Mouse (Mus musculus) forebrain, embryonic 11.5 days (tissue): ENCODE data around the gene Grb10. TPM values are rescaled to one million over a fixed set of nuclear protein-coding genes. Genes with fewer than 3 reads are reported as not detected.
A peak's percentile ranks its signal among the peaks of the same experiment; 100 is the strongest.

ENCODE experiments used
- ATAC-seq: fragments of 200-750 bp; cut with Nextera tagmentation; replicated peaks from 2 replicates; pipeline ENCODE4 v1.8.0; 2017; ENCODE audit warnings: moderate TSS enrichment; ENCODE audit not compliant: low FRiP score
- DNase-seq: peaks from one replicate; pipeline ENCODE4 v3.0.0-alpha.2; 2017; ENCODE audit warnings: low spot score
- H3K27ac ChIP-seq: fragments of 300-500 bp; sonication (generic); 2 replicates; pipeline ENCODE4 v1.5.1; 2014; ENCODE audit warnings: low read depth, low read length
- H3K27me3 ChIP-seq: fragments of 300-500 bp; sonication (generic); 2 replicates; pipeline ENCODE4 v1.6.1; 2014; ENCODE audit warnings: mild to moderate bottlenecking, low read length, mixed read lengths; ENCODE audit not compliant: control insufficient read depth, insufficient read depth
- H3K36me3 ChIP-seq: fragments of 300-500 bp; sonication (generic); 2 replicates; pipeline ENCODE4 v1.6.1; 2014; ENCODE audit warnings: mild to moderate bottlenecking, low read length, moderate library complexity, mixed read lengths; ENCODE audit not compliant: control insufficient read depth, insufficient read depth
- H3K4me1 ChIP-seq: fragments of 300-500 bp; sonication (generic); replicated peaks from 2 replicates; pipeline ENCODE4 v1.6.1; 2014; ENCODE audit warnings: low read length, mixed read lengths; ENCODE audit not compliant: control insufficient read depth, insufficient read depth
- H3K4me2 ChIP-seq: fragments of 300-500 bp; sonication (generic); 2 replicates; pipeline ENCODE4 v1.6.1; 2014; ENCODE audit warnings: low read depth, mild to moderate bottlenecking, low read length, moderate library complexity, mixed read lengths; ENCODE audit not compliant: severe bottlenecking
- H3K4me3 ChIP-seq: fragments of 300-500 bp; sonication (generic); 2 replicates; pipeline ENCODE4 v1.5.1; 2014; ENCODE audit warnings: low read depth, low read length
- H3K9ac ChIP-seq: fragments of 300-500 bp; sonication (generic); 2 replicates; pipeline ENCODE4 v1.6.1; 2014; ENCODE audit warnings: low read length
- H3K9me3 ChIP-seq: fragments of 300-500 bp; sonication (generic); 2 replicates; pipeline ENCODE4 v1.6.1; 2016; ENCODE audit warnings: low read length, mixed read lengths; ENCODE audit not compliant: control insufficient read depth
- WGBS: fragments of 180-500 bp; shearing (Covaris S2); extraction: QIAGEN DNeasy Blood & Tissue Kit; methylation state at CpG from one replicate; pipeline ENCODE4 v1.1.7; 2014; 5-methylcytosine and 5-hydroxymethylcytosine counted together
- polyA plus RNA-seq: library from polyadenylated mRNA; unstranded; fragments of >200 nt; fragmentation: Nextera tagmentation; extraction: Ambion mirVana; gene quantifications from 2 replicates; pipeline ENCODE4 v1.2.1, GENCODE M21; 2014

Gene Grb10
- polyA plus RNA-seq, 1 experiment from 2014 or later: 158 TPM

DNA sequence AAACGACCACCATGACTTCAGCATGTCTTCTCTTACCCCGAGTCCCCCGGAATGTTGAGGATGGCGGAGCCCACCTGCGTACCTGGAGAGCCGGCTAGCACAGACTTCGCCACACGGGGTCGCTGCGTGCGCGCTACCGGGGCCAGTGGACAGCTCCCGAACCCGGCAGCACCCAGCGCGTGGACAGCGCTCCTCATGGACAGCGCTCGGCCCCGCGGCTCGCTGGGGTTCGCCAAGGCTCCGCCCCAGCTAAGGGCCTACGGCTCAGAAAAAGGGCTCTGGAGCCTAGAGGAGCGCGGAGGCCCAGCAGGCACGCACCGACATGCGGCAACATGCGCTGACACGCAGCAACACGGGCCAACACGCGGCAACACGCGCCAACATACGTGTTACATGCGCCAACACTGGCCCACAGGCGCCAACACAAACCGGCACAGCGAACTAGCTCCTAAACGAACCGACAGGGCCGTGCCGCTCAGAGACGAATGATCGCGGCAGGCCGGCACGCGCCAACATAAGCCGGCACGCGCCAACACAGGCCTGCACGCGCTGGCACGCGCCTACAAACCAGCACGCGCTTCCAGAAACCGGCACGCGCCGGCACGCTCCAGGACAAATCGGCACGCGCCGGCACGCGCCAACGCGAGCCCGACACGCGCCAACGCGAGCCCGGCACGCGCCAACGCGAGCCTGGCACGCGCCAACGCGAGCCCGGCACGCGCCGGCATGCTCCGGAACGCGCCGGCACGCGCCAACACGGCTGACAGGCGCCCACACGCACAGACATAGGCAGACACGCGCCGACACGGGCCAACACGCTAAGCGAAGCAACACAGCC, 12.5 kb downstream of the Grb10 start:
- Histone ChIP-seq H3K27ac (no peak overlapping the region), H3K9me3 (peaks cover 23% of the 10 kb centered on the region), H3K36me3 (peaks cover 9% of the 10 kb centered on the region; the same call in 1 of the 2 replicates), H3K4me1 (no peaks in the 10 kb centered on the region; the same call in 1 of the 2 replicates), H3K27me3 (peaks cover 87% of the 10 kb centered on the region), H3K4me3 (peak overlapping the region; percentile 18), H3K4me2 (peak overlapping the region; percentile 44), H3K9ac (no peak overlapping the region)
- peak; percentile 89 for ATAC-seq
- DNase-seq: peak; percentile 86
- WGBS: 65% methylated on average over 108 of the region's 108 CpGs

GRCm38 (mm10) chr11:12025392-12025755, 13.1 kb downstream of the Grb10 start:
- H3K27ac ChIP-seq: no peak overlapping the region
- peaks cover 9% of the 10 kb centered on the region; the same call in 1 of the 2 replicates for H3K36me3 ChIP-seq
- peak; percentile 60 for ATAC-seq
- no peak for DNase-seq
- H3K27me3 ChIP-seq: peaks cover 88% of the 10 kb centered on the region
- peaks cover 23% of the 10 kb centered on the region for H3K9me3 ChIP-seq
- no peak overlapping the region for H3K9ac ChIP-seq
- peak overlapping the region; percentile 44; the same call in 1 of the 2 replicates for H3K4me2 ChIP-seq
- H3K4me1 ChIP-seq: no peaks in the 10 kb centered on the region; the same call in 1 of the 2 replicates
- no peak overlapping the region for H3K4me3 ChIP-seq
- WGBS: 61% methylated on average over 32 of the region's 32 CpGs

DNA sequence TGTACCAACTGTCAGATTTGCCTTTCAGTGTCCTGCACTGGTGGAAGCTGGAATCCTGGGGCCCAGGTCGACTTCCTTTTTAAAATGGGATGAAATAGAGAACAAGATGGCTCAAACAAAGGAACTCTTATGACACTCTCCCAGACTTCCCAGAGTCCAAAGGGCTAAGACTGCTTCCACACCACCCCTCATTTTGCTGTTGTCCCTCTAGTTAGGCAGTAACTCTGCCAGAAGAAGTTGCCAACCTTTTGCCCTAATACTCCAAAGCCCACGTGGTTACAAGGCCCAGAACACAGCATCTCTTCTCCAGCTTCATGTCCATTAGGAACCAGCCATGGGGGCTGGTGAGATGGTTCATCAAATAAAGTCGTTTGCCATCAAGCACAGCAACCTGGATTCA, 15.4 kb downstream of the Grb10 start:
- Histone ChIP-seq H3K9ac (no peak overlapping the region), H3K27me3 (peaks cover 76% of the 10 kb centered on the region), H3K4me1 (no peaks in the 10 kb centered on the region; the same call in 1 of the 2 replicates), H3K36me3 (peaks cover 9% of the 10 kb centered on the region; the same call in 1 of the 2 replicates), H3K4me3 (no peak overlapping the region), H3K27ac (no peak overlapping the region), H3K4me2 (no peak overlapping the region), H3K9me3 (peaks cover 22% of the 10 kb centered on the region)
- ATAC-seq (no peak), DNase-seq (no peak)
- WGBS: 66% methylated on average over 3 of the region's 3 CpGs

DNA sequence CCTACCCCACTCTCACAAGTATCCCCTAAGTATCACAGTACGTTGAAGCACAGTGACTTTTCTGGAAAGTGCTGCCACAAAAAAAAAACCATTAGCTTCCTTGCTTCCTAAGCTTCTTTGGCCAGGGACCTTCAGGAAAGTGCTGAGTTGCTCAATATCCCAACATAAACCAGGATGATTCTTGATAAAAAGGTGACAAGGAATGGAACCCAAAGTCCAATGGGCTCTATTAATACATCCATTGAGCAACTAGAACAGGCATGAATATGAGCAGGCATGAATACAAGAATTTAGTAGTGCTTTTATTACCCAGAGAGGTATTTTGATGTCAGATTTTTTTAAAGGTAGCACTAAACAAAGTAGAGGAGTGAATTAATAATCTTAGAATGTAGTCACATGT, 18.8 kb downstream of the Grb10 start:
- Histone ChIP-seq H3K4me3 (no peak overlapping the region), H3K27me3 (peaks cover 51% of the 10 kb centered on the region), H3K9me3 (no peaks in the 10 kb centered on the region; the same call in 1 of the 2 replicates), H3K4me1 (no peaks in the 10 kb centered on the region), H3K36me3 (no peaks in the 10 kb centered on the region), H3K9ac (no peak overlapping the region), H3K27ac (no peak overlapping the region), H3K4me2 (no peak overlapping the region)
- ATAC-seq (no peak), DNase-seq (no peak)
- 70% methylated on average over 1 of the region's 1 CpGs for WGBS

- Histone ChIP-seq H3K36me3 (no peaks in the 10 kb centered on the region), H3K9ac (no peak overlapping the region), H3K4me1 (no peaks in the 10 kb centered on the region), H3K4me2 (no peak overlapping the region), H3K4me3 (no peak overlapping the region), H3K27me3 (peaks cover 43% of the 10 kb centered on the region), H3K27ac (no peak overlapping the region), H3K9me3 (no peaks in the 10 kb centered on the region; the same call in 1 of the 2 replicates)
- no peak for ATAC-seq
- no peak for DNase-seq
- 90% methylated on average over 4 of the region's 4 CpGs for WGBS
Measured at GRCm38 (mm10) chr11:12018604-12019003, 19.9 kb downstream of the Grb10 start.

- Histone ChIP-seq H3K27ac (no peak overlapping the region), H3K9me3 (no peaks in the 10 kb centered on the region; the same call in 1 of the 2 replicates), H3K4me2 (no peak overlapping the region), H3K4me1 (no peaks in the 10 kb centered on the region), H3K9ac (no peak overlapping the region), H3K36me3 (0 out of 2 replicates have a peak, but pooled peaks cover 2% of the 10 kb centered on the region), H3K27me3 (no peaks in the 10 kb centered on the region), H3K4me3 (no peak overlapping the region)
- ATAC-seq: no peak
- DNase-seq: no peak
- WGBS: 89% methylated on average over 3 of the region's 3 CpGs
Measured at GRCm38 (mm10) chr11:12010084-12010483, 28.4 kb downstream of the Grb10 start.

DNA sequence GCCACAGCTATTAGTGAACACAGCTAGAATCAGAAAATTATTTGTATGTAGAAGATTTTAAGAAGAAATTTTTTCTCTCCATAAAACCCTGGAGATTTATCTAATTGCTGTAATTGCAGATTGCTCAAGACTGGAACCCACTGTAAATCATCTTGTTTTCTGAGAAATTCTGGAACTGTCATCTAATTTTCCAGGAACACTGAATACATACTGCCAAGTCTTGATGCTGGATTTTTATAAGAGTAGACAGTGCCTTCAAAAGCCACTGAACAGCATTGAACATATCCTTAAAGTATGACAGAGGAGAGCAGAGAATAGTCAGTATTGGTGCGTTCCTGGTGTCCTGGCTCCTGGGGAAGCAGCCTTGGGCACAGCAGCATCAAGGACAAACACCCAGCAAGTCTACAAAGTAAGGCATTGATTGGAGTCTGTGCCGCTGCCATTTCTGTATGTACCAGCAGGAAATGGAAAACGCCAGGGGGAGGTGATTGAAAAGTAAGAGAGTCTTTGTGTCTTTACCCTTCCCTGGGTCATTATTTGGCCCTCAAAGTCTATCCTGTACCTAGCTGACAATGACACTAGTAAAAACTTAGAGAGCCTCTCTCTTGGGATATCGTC, 38.1 kb downstream of the Grb10 start:
- no peaks in the 10 kb centered on the region for H3K27me3 ChIP-seq
- H3K36me3 ChIP-seq: no peaks in the 10 kb centered on the region
- WGBS: 73% methylated on average over 4 of the region's 4 CpGs
- no peak overlapping the region for H3K9ac ChIP-seq
- H3K4me2 ChIP-seq: no peak overlapping the region
- DNase-seq (no peak), ATAC-seq (no peak)
- no peaks in the 10 kb centered on the region for H3K9me3 ChIP-seq
- no peak overlapping the region for H3K4me3 ChIP-seq
- no peaks in the 10 kb centered on the region for H3K4me1 ChIP-seq
- H3K27ac ChIP-seq: no peak overlapping the region

- H3K4me1 ChIP-seq: no peaks in the 10 kb centered on the region
- no peaks in the 10 kb centered on the region for H3K27me3 ChIP-seq
- no peak overlapping the region for H3K4me2 ChIP-seq
- no peak for ATAC-seq
- H3K9ac ChIP-seq: no peak overlapping the region
- H3K4me3 ChIP-seq: no peak overlapping the region
- WGBS: 84% methylated on average over 3 of the region's 3 CpGs
- H3K36me3 ChIP-seq: no peaks in the 10 kb centered on the region
- no peaks in the 10 kb centered on the region for H3K9me3 ChIP-seq
- no peak overlapping the region for H3K27ac ChIP-seq
- DNase-seq: no peak
Measured at GRCm38 (mm10) chr11:11998881-11999280, 39.6 kb downstream of the Grb10 start.
